Mouse (Mus musculus): ENCODE data around the gene Oas1f. TPM values are rescaled to one million over a fixed set of nuclear protein-coding genes. Genes with fewer than 3 reads are reported as not detected.
"Not testable (repeated sequence)": the region's sequence is repeated elsewhere in the genome, so short reads cannot be mapped to it uniquely, and the experiment has no call there.

Gene Oas1f
- polyA plus RNA-seq, 1 experiment = not detected

DNA sequence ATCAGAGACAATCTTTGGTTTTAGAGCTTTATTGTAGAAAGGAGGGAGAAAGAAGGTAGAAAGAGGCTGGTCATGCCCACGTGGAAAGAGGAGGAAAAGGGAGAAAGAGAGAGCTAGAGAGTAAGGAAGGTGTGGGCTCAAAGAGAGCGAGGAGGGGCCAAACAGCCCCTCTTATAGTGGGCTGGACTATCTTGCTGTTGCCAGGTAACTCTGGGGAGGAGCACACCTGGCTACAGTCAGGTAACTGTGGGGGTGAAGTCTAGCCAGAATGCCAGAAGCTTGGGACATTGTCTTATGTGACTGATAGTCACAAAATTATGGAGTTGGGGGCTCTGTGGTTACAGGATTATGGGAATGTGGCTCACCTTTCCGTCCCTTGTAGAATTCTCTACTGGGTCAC lies 22.9 kb downstream of the Oas1f start:
- DNase-seq (ENCODE audit: extremely low spot score in 1 of 2, low spot score in 1 of 2) = no peak

GRCm38 (mm10) chr5:120870782-120871181 lies 23.6 kb downstream of the Oas1f start:
- peak in 1 of 2 experiments; percentile 13 for DNase-seq (ENCODE audit: extremely low spot score in 1 of 2, low spot score in 1 of 2)

GRCm38 (mm10) chr5:120871469-120871868 lies 24.3 kb downstream of the Oas1f start:
- DNase-seq (ENCODE audit: extremely low spot score in 1 of 2, low spot score in 1 of 2) = no peak

DNA sequence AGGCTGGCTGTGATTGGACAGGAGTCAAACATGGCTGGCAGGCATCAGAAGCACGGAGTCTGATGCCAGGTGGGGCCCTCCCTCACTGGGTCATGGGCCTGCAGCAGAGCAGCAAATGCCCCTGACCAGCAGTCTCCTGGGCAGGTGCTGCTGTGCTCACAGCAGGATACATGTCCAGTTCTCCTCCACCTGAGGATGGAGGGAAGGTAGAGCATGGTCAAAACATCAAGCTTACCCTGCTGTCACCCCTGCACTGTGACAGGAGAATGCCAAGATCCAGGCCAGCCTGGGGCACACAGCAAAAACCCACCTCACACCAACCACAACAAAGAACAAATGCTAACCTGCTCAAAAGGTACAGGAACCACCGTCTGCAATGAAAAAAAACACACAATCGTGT lies 29.7 kb downstream of the Oas1f start:
- DNase-seq (ENCODE audit: extremely low spot score in 1 of 2, low spot score in 1 of 2) = not testable (repeated sequence)

- not testable (repeated sequence) for DNase-seq (ENCODE audit: extremely low spot score in 1 of 2, low spot score in 1 of 2)
These were observed 30.2 kb downstream of the Oas1f start for GRCm38 (mm10) chr5:120877407-120877806.

- DNase-seq (ENCODE audit: extremely low spot score in 1 of 2, low spot score in 1 of 2) = not testable (repeated sequence)
These were observed 31.6 kb downstream of the Oas1f start for GRCm38 (mm10) chr5:120878803-120879202.

GRCm38 (mm10) chr5:120881681-120882080 lies 34.5 kb downstream of the Oas1f start:
- DNase-seq (ENCODE audit: extremely low spot score in 1 of 2, low spot score in 1 of 2) = not testable (repeated sequence)

DNA sequence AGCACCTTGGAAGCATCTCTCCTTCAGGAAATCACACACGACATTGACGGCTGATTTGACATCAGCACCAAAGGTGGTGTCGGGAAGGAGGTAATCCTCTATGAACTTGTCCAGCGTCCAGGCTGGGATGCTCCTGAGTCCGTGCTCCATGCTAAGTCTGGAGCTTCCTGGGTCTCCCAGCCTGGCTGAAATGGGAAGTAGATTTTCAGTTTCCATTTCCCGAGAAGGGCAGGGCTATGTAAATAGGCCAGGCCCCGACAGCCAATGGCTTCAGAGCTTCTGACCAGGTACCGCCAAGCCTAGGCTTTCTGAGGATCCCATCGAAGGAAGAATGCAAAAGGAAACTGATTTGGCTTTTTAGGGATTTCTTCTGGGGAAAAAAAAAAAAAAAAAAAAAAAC lies 40.2 kb downstream of the Oas1f start, which contains the start of gene Oas1g:
Gene Oas1g, minus strand, starts transcription at position 201 of the 400 bp plus-strand sequence.
- DNase-seq (ENCODE audit: extremely low spot score in 1 of 2, low spot score in 1 of 2) = not testable (repeated sequence)

- no peak for DNase-seq (ENCODE audit: extremely low spot score in 1 of 2, low spot score in 1 of 2)
These were observed 40.7 kb downstream of the Oas1f start for GRCm38 (mm10) chr5:120887831-120888230.

GRCm38 (mm10) chr5:120888294-120888815 lies 41.2 kb downstream of the Oas1f start:
- DNase-seq (ENCODE audit: extremely low spot score in 1 of 2, low spot score in 1 of 2) = not testable (repeated sequence)

- no peak for DNase-seq (ENCODE audit: extremely low spot score in 1 of 2, low spot score in 1 of 2)
These were observed 42.9 kb downstream of the Oas1f start for GRCm38 (mm10) chr5:120890026-120890425.

DNA sequence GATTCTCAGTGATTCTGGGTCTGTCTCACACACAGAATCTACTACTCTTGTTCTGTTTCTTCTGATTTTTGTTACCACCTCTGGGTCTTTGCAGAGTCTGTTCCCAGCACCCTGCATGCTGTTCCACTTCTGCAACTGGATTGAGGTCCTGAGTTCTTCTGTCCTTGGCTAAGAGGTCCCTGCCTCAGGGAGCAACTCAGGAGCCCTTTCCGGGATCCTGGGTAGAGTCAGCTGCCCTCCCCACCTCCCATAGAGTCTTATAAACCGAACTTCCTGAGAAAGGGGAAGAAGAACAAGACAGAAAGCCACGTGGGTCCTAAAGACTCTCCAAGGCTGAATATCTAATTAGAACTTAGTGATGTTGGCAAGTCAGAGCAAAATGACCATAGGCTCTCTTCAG lies 43.8 kb downstream of the Oas1f start:
- no peak for DNase-seq (ENCODE audit: extremely low spot score in 1 of 2, low spot score in 1 of 2)

GRCm38 (mm10) chr5:120891566-120892242 lies 44.5 kb downstream of the Oas1f start:
- not testable (repeated sequence) for DNase-seq (ENCODE audit: extremely low spot score in 1 of 2, low spot score in 1 of 2)

DNA sequence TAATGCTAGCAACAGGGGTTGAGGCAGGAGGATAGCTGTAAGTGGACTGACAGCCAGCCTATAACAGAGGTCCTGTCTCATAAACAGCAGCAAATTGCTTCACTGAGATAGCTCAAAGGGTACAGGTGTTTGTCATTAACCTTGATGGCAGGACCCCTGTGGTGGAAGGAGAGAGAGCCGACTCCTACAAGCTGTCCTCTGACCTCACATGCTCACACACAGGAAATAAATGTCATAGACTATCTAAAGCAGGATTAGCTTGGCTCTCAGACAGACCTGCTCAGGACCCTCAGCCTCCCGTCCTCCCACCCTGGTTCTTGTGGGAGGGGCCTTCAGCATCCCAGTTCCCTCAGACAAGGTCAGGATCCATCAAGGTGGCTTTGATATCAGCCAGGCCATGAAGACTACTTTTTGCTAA lies 45.1 kb downstream of the Oas1f start:
- no peak for DNase-seq (ENCODE audit: extremely low spot score in 1 of 2, low spot score in 1 of 2)

- not testable (repeated sequence) for DNase-seq (ENCODE audit: extremely low spot score in 1 of 2, low spot score in 1 of 2)
These were observed 46.7 kb downstream of the Oas1f start for GRCm38 (mm10) chr5:120893866-120894265.

- not testable (repeated sequence) for DNase-seq (ENCODE audit: extremely low spot score in 1 of 2, low spot score in 1 of 2)
These were observed 47.5 kb downstream of the Oas1f start for GRCm38 (mm10) chr5:120894692-120895091.

DNA sequence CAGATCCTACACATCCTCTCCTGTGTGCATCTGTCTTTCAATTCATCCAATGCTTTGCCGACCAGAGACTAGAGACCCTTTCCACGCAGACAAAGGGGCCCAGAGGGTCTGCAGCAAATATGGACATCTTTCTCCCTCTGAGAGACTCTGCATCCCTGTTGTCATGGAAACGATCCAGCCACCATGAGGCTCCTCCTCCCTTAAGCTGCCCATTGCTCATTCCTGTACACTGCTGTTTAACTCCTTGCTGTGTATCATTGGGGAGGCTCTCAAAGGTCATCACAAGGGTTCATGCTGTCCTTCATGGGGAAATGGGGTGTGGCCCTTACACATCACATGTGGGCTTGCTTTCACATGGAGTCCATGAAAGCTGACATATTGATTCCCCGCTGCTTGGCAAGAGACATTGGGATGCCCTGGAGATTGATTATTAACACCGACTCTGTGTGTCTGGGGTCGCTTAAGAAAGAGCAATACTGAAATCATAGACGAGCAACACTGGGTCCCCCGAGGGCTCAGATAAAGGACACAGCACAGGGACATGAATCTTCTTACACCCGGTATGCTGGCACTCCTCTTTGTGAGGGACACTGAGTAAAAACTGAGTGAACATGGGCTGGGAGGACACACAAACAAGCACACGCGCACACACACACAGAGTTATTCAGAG lies 48.2 kb downstream of the Oas1f start:
- DNase-seq (ENCODE audit: extremely low spot score in 1 of 2, low spot score in 1 of 2) = no peak

GRCm38 (mm10) chr5:120898307-120898706 lies 51.1 kb downstream of the Oas1f start:
- DNase-seq (ENCODE audit: extremely low spot score in 1 of 2, low spot score in 1 of 2) = no peak

DNA sequence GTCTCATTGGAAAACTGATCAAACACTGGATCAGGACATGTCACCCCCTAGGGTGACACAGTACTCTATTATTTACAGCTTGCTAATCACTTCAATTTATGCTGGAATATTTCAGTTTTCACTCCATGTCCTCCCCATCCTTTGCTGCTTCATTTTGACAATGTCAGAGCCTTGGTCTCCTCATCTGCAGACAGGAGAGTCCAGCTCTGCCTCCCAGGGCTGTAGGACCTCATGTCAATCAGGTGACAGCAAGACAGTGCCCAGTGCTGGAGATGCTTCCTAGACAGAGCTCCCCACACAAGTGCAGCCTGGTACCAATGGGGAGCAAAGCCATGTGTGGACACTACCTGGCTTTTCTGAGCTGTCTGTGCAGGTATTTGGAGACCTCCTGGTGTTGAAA lies 51.6 kb downstream of the Oas1f start:
- no peak for DNase-seq (ENCODE audit: extremely low spot score in 1 of 2, low spot score in 1 of 2)

DNA sequence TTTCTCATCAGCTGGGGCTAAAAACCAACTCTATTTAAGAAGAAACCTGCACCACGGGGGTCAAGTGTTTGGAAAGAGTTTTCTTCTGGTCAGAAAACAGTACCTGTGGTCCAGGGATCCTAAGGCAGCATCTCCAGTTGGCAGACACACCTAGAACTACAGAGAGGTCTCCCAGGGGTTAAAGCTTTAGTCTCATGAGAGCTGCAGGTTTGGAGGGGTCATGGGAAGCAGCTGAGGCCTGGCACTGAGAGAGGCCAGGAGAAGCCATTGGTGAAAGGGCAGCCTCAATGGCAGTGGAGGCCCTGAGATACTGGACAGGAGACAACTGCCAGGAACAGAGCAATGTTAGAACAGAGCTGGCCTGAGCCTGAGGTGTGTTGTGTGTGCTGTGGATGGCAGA lies 53.5 kb downstream of the Oas1f start:
- no peak for DNase-seq (ENCODE audit: extremely low spot score in 1 of 2, low spot score in 1 of 2)

DNA sequence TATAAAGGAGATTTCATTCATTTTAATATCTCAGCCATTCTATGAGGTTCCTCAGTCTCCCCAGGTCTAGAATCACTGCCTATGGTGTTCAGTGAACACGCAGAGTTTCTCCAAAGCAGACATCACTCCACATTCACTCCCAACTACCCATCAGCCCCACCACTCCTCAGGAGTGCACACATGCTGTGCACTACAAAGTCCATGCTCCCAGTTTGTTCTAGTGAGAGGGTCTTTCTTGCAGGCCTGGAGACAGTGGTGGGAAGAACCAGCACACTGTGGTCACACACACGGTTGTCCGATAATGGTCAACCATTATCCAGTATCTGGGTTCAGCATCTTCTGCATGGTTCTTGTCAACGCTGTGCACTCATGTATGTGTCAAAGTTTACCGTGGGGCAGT lies 54.9 kb downstream of the Oas1f start:
- no peak for DNase-seq (ENCODE audit: extremely low spot score in 1 of 2, low spot score in 1 of 2)

All from frontal cortex, adult 2 months (tissue).